Mouse (Mus musculus) kidney, embryonic 16.5 days (tissue): ENCODE data around the gene Abhd11. TPM values are rescaled to one million over a fixed set of nuclear protein-coding genes. Genes with fewer than 3 reads are reported as not detected.

Source experiments
- ATAC-seq: fragments of 200-750 bp; cut with Nextera tagmentation; 2 replicates; pipeline ENCODE4 v1.8.0; 2017; ENCODE audit warnings: moderate TSS enrichment; ENCODE audit not compliant: low FRiP score, low TSS enrichment
- H3K27ac ChIP-seq: fragments of 300-500 bp; sonication (generic); 2 replicates; pipeline ENCODE4 v1.5.1; 2014; ENCODE audit warnings: low read length
- H3K27me3 ChIP-seq: fragments of 300-500 bp; sonication (generic); 2 replicates; pipeline ENCODE4 v1.6.1; 2014; ENCODE audit warnings: low read length, control low read depth, mixed read lengths; ENCODE audit not compliant: insufficient read depth
- H3K36me3 ChIP-seq: fragments of 300-500 bp; sonication (generic); 2 replicates; pipeline ENCODE4 v1.6.1; 2014; ENCODE audit warnings: low read length, control low read depth, mixed read lengths; ENCODE audit not compliant: insufficient read depth
- H3K4me1 ChIP-seq: fragments of 300-500 bp; sonication (generic); 2 replicates; pipeline ENCODE4 v1.6.1; 2014; ENCODE audit warnings: low read length, control low read depth, mixed read lengths; ENCODE audit not compliant: insufficient read depth
- H3K4me2 ChIP-seq: fragments of 300-500 bp; sonication (generic); replicated peaks from 2 replicates; pipeline ENCODE4 v1.6.1; 2014; ENCODE audit warnings: low read depth, low read length
- H3K4me3 ChIP-seq: fragments of 300-500 bp; sonication (generic); 2 replicates; pipeline ENCODE4 v1.5.1; 2014; ENCODE audit warnings: mild to moderate bottlenecking, low read length
- H3K9ac ChIP-seq: fragments of 300-500 bp; sonication (generic); replicated peaks from 2 replicates; pipeline ENCODE4 v1.6.1; 2014; ENCODE audit warnings: low read length
- H3K9me3 ChIP-seq: fragments of 300-500 bp; sonication (generic); 2 replicates; pipeline ENCODE4 v1.6.1; 2016; ENCODE audit warnings: low read length, control low read depth
- WGBS: fragments of 180-500 bp; shearing (Covaris S2); extraction: QIAGEN DNeasy Blood & Tissue Kit; methylation state at CpG from one replicate; pipeline ENCODE4 v1.1.7; 2014; 5-methylcytosine and 5-hydroxymethylcytosine counted together
- polyA plus RNA-seq: library from polyadenylated mRNA; unstranded; fragments of >200 nt; fragmentation: Nextera tagmentation; extraction: Ambion mirVana; gene quantifications from 2 replicates; pipeline ENCODE4 v1.2.1, GENCODE M21; 2015

Gene Abhd11
- polyA plus RNA-seq, 1 experiment from 2014 or later, result 81.1 TPM

GRCm38 (mm10) chr5:134973081-134973480, 35.9 kb upstream of the Abhd11 start:
- no peak for ATAC-seq
- no peaks in the 10 kb centered on the region for H3K9me3 ChIP-seq
- no peak overlapping the region for H3K4me2 ChIP-seq
- H3K27me3 ChIP-seq, result no peaks in the 10 kb centered on the region
- no peak overlapping the region for H3K27ac ChIP-seq
- H3K36me3 ChIP-seq, result no peaks in the 10 kb centered on the region
- no peaks in the 10 kb centered on the region for H3K4me1 ChIP-seq
- H3K9ac ChIP-seq, result no peak overlapping the region
- H3K4me3 ChIP-seq, result no peak overlapping the region

DNA sequence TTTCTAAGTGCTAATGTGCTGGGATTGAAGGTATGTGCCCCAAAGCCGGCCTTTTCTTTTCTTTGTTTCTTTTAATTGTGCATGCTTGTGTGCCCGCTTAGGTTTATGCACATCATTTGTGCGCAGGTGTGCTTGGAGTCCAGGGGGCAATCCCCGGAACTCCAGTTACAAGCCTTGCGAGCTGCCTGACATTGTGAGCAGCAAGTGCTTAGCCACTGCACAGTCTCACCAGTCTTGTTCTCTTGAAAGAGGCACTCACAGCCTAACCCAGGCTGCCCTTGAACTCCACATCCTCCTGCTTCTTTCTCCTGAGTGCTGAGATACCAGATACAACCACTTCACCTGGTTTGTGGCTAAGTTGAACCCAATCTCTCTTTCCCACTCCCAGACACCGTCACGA, 35.4 kb upstream of the Abhd11 start:
- Histone ChIP-seq H3K4me3 (no peak overlapping the region), H3K4me1 (no peaks in the 10 kb centered on the region), H3K27ac (0 out of 2 replicates have a peak overlapping the region, but pooled peaks have one; percentile 21), H3K36me3 (no peaks in the 10 kb centered on the region), H3K9ac (no peak overlapping the region), H3K4me2 (no peak overlapping the region), H3K27me3 (no peaks in the 10 kb centered on the region), H3K9me3 (no peaks in the 10 kb centered on the region)
- ATAC-seq, result no peak
- WGBS, result 83% methylated on average over 7 of the region's 7 CpGs

DNA sequence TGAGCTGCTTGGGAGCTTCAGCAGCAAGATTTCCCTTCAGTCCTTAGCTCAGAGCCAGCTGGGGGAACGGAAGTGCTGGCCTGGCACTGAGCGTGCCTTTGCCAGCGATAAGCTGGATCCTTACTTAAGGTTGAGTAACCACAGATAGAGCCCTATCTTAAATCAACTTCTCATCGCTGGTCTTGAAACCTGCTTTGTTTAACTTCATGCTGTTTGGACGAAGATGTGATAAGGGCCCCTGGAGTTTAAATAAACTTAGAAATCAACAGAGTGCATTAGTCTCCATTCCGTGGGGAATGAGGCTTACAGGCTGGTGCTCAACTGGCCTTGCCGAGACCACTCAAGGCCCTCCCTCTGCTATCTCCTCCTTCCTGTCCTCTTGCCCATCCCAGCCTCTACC, 34.7 kb upstream of the Abhd11 start:
- H3K36me3 ChIP-seq, result no peaks in the 10 kb centered on the region
- H3K9ac ChIP-seq, result no peak overlapping the region
- H3K9me3 ChIP-seq, result no peaks in the 10 kb centered on the region
- no peak overlapping the region for H3K4me3 ChIP-seq
- H3K4me2 ChIP-seq, result no peak overlapping the region
- no peaks in the 10 kb centered on the region for H3K27me3 ChIP-seq
- WGBS, result 50% methylated on average over 7 of the region's 7 CpGs
- no peaks in the 10 kb centered on the region for H3K4me1 ChIP-seq
- 0 out of 2 replicates have a peak overlapping the region, but pooled peaks have one; percentile 7 for H3K27ac ChIP-seq
- no peak for ATAC-seq

DNA sequence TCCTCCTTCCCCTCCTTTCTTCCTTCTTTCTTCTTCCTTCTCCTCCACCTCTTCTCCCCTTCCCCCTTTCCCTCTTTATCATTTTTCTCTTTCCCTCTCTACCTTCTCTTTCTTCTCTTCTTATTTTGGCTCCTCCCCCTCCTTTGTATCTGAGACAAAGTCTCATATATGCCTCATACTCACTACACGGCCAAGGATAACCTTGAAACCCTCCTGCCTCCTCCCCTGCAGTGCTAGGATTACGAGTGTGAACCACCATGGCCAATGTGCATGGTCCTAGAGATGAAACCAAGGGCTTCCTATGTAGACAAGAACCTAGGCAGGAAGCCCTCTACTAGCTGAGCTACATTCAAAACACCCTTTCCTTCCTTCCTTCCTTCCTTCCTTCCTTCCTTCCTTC, 34.0 kb upstream of the Abhd11 start:
- Histone ChIP-seq H3K9me3 (no peaks in the 10 kb centered on the region), H3K27ac (no peak overlapping the region)
- 50% methylated on average over 2 of the region's 2 CpGs for WGBS

DNA sequence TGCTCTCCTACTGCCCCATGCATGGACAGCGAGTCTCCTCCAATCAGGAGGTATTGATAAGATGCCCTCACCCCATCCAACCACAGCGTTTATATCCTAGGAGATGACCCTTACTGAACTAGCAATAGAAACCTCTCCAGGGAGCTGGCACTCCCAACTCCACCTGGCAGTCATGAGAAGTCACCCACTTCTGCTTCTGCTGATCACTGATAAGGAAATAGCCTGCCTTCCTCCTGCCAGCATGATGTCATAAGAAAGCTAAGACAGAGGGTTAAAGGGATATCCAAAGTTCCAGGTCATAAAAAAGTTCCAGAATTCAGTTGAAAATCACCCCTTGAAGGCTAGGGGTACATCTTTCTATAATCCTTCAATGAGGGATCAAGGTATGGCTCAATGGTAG, 32.8 kb upstream of the Abhd11 start:
- no peaks in the 10 kb centered on the region for H3K9me3 ChIP-seq
- WGBS, result 91% methylated on average over 2 of the region's 2 CpGs
- no peak overlapping the region for H3K4me2 ChIP-seq
- no peak overlapping the region for H3K4me3 ChIP-seq
- no peaks in the 10 kb centered on the region for H3K36me3 ChIP-seq
- no peak overlapping the region for H3K27ac ChIP-seq
- H3K27me3 ChIP-seq, result no peaks in the 10 kb centered on the region
- no peaks in the 10 kb centered on the region for H3K4me1 ChIP-seq
- no peak for ATAC-seq
- H3K9ac ChIP-seq, result no peak overlapping the region

More for the DNA sequence above, 34.0 kb upstream of the Abhd11 start:
- no peak overlapping the region for H3K4me3 ChIP-seq
- no peak overlapping the region for H3K9ac ChIP-seq
- no peak overlapping the region for H3K4me2 ChIP-seq
- H3K36me3 ChIP-seq, result no peaks in the 10 kb centered on the region
- no peaks in the 10 kb centered on the region for H3K27me3 ChIP-seq
- ATAC-seq, result no peak
- H3K4me1 ChIP-seq, result no peaks in the 10 kb centered on the region

- Histone ChIP-seq H3K27ac (no peak overlapping the region), H3K4me1 (no peaks in the 10 kb centered on the region), H3K9ac (no peak overlapping the region), H3K4me3 (no peak overlapping the region), H3K36me3 (no peaks in the 10 kb centered on the region), H3K4me2 (no peak overlapping the region), H3K27me3 (no peaks in the 10 kb centered on the region), H3K9me3 (no peaks in the 10 kb centered on the region)
- WGBS, result 81% methylated on average over 14 of the region's 14 CpGs
- ATAC-seq, result no peak
Observed at GRCm38 (mm10) chr5:134976577-134977250, 32.2 kb upstream of the Abhd11 start.

DNA sequence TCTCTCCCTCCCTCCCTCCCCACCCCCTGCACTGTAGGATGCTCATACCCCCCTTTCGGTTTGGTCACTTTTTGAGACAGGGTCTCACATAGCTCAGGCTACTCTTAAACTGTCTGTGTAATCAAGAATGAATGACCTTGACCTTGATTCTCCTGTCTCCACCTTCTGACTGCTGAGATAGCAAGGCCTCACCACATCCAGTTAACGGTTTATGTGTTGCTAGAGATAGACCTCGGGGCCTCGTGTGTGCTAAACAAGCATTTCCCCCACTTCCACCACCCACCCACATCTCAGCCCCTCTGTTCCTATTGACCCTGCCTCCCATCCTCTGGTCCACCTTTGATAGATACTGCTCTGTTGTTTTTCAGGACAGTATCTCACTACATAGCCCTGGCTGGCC, 31.1 kb upstream of the Abhd11 start:
- Histone ChIP-seq H3K4me3 (no peak overlapping the region), H3K27ac (no peak overlapping the region), H3K27me3 (no peaks in the 10 kb centered on the region), H3K4me1 (no peaks in the 10 kb centered on the region), H3K36me3 (no peaks in the 10 kb centered on the region), H3K4me2 (no peak overlapping the region), H3K9me3 (no peaks in the 10 kb centered on the region), H3K9ac (no peak overlapping the region)
- WGBS, result 79% methylated on average over 4 of the region's 4 CpGs
- ATAC-seq, result no peak

GRCm38 (mm10) chr5:134981149-134981548, 27.8 kb upstream of the Abhd11 start:
- no peak overlapping the region for H3K4me3 ChIP-seq
- H3K4me2 ChIP-seq, result no peak overlapping the region
- H3K9me3 ChIP-seq, result no peaks in the 10 kb centered on the region
- ATAC-seq, result no peak
- no peak overlapping the region for H3K9ac ChIP-seq
- WGBS, result 64% methylated on average over 10 of the region's 10 CpGs
- H3K36me3 ChIP-seq, result no peaks in the 10 kb centered on the region
- peaks cover 18% of the 10 kb centered on the region for H3K27me3 ChIP-seq
- peaks cover 16% of the 10 kb centered on the region for H3K4me1 ChIP-seq
- H3K27ac ChIP-seq, result no peak overlapping the region

DNA sequence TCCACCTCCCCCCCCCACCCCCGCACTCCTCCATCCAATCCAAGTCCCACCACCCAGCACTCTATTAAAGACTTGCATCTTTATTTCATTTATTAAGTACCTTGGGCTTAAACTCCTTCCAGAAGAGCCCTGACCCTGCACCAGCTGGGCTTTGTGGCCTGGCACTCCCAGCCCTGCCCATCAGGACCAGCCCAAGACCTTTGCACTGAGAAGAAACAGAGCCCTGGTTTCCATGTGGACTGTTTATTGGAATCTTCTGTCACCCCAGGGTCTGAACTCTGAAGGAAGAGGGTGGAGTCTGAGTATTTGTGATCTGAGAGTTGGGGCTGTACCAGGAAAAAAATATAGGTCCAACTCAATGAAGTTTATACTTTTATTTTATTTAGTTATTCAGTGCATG, 25.8 kb upstream of the Abhd11 start:
- Histone ChIP-seq H3K9me3 (no peaks in the 10 kb centered on the region), H3K4me1 (peaks cover 19% of the 10 kb centered on the region), H3K27me3 (peaks cover 38% of the 10 kb centered on the region), H3K36me3 (no peaks in the 10 kb centered on the region), H3K27ac (no peak overlapping the region), H3K4me3 (no peak overlapping the region), H3K4me2 (no peak overlapping the region), H3K9ac (no peak overlapping the region)
- ATAC-seq, result no peak
- WGBS, result 100% methylated on average over 1 of the region's 1 CpGs

GRCm38 (mm10) chr5:134983771-134984170, 25.2 kb upstream of the Abhd11 start:
- WGBS, result 6% methylated on average over 3 of the region's 3 CpGs
- H3K4me2 ChIP-seq, result no peak overlapping the region
- ATAC-seq, result no peak
- H3K4me1 ChIP-seq, result peaks cover 19% of the 10 kb centered on the region
- H3K36me3 ChIP-seq, result no peaks in the 10 kb centered on the region
- H3K9me3 ChIP-seq, result no peaks in the 10 kb centered on the region
- no peak overlapping the region for H3K4me3 ChIP-seq
- no peak overlapping the region; the same call in 1 of the 2 replicates for H3K9ac ChIP-seq
- peaks cover 43% of the 10 kb centered on the region for H3K27me3 ChIP-seq
- H3K27ac ChIP-seq, result no peak overlapping the region
